In genomic region chr11:67647745-67648144, GRCm38 (mm10) we compare ENCODE assay signal across 10 mouse cellular contexts. TPM values are rescaled to one million over a fixed set of nuclear protein-coding genes. Genes with fewer than 3 reads are reported as not detected.
A peak's percentile ranks its signal among the peaks of the same experiment; 100 is the strongest.
DNase-seq lines count a peak whose midpoint lies in the region; ATAC-seq and TF ChIP-seq lines count a peak whose summit lies in the region.
"Had no signal": no experiment of that assay in that cellular context is flagged by ENCODE, and none has a peak within 500 bp of the region (broad histone marks: within the 10 kb centered on the region; RNA-seq: fewer than 3 reads in every experiment).

No protein-coding gene starts in this region.

- no peaks in the 10 kb centered on the region for H3K27me3 ChIP-seq in heart, adult 2 months (ENCODE audit: control insufficient read depth, insufficient read depth, low read length)
- peaks cover 4% of the 10 kb centered on the region; the same call in 1 of the 2 replicates for H3K27me3 ChIP-seq in heart, embryonic 10.5 days (ENCODE audit: insufficient read depth, poor library complexity, severe bottlenecking)
- no peaks in the 10 kb centered on the region for H3K27me3 ChIP-seq in forebrain, embryonic 14.5 days (replicated peaks; ENCODE audit: control insufficient read depth, insufficient read depth, low read length)
- H3K27me3 ChIP-seq in intestine, postnatal 0 days (replicated peaks; ENCODE audit: control insufficient read depth, insufficient read depth, low read length), result no peaks in the 10 kb centered on the region
- no peaks in the 10 kb centered on the region for H3K27me3 ChIP-seq in limb, embryonic 10.5 days (ENCODE audit: low read depth, poor library complexity, severe bottlenecking)
- H3K27me3 ChIP-seq in neural tube, embryonic 13.5 days, result no peaks in the 10 kb centered on the region
- H3K27me3 ChIP-seq: lung, embryonic 15.5 days had no signal

- no peak for TF ChIP-seq POLR2A in heart, adult 2 months (IDR thresholded peaks at IDR 0.05; ENCODE audit: insufficient read depth, low read depth, low read length)

- no peak overlapping the region for H3K4me3 ChIP-seq in heart, adult 2 months
- no peak overlapping the region for H3K4me3 ChIP-seq in heart, embryonic 10.5 days
- H3K4me3 ChIP-seq in forebrain, embryonic 14.5 days (ENCODE audit: low read depth, low read length), result no peak overlapping the region
- no peak overlapping the region for H3K4me3 ChIP-seq in intestine, postnatal 0 days (ENCODE audit: low read depth, low read length)
- H3K4me3 ChIP-seq in limb, embryonic 10.5 days, result no peak overlapping the region
- no peak overlapping the region for H3K4me3 ChIP-seq in neural tube, embryonic 13.5 days
- H3K4me3 ChIP-seq: lung, embryonic 15.5 days had no signal

- TF ChIP-seq EP300 in heart, adult 2 months (IDR thresholded peaks at IDR 0.05; ENCODE audit: insufficient read depth, low read depth, low read length), result 0 out of 2 replicates have a peak, but pooled peaks have one; percentile 57

- peak; percentile 97 for TF ChIP-seq CTCF in heart, adult 2 months (IDR thresholded peaks at IDR 0.05)
- TF ChIP-seq CTCF in intestine, postnatal 0 days (IDR thresholded peaks at IDR 0.05; ENCODE audit: low read depth), result peak; percentile 98

- 24% methylated on average over 5 of the region's 5 CpGs for WGBS in heart, adult 2 months
- WGBS in heart, embryonic 10.5 days, result 23% methylated on average over 5 of the region's 5 CpGs
- WGBS in forebrain, embryonic 14.5 days, result 28% methylated on average over 5 of the region's 5 CpGs
- 27% methylated on average over 5 of the region's 5 CpGs for WGBS in intestine, postnatal 0 days
- 32% methylated on average over 5 of the region's 5 CpGs for WGBS in limb, embryonic 10.5 days
- 29% methylated on average over 5 of the region's 5 CpGs for WGBS in neural tube, embryonic 13.5 days

- H3K27ac ChIP-seq in heart, adult 2 months, result no peak overlapping the region
- no peak overlapping the region for H3K27ac ChIP-seq in heart, embryonic 10.5 days
- no peak overlapping the region for H3K27ac ChIP-seq in forebrain, embryonic 14.5 days (ENCODE audit: low read depth, low read length)
- no peak overlapping the region for H3K27ac ChIP-seq in intestine, postnatal 0 days (ENCODE audit: low read depth, low read length)
- no peak overlapping the region for H3K27ac ChIP-seq in limb, embryonic 10.5 days
- H3K27ac ChIP-seq in neural tube, embryonic 13.5 days (replicated peaks), result no peak overlapping the region
- H3K27ac ChIP-seq: lung, embryonic 15.5 days had no signal

- no peak overlapping the region for H3K4me2 ChIP-seq in forebrain, embryonic 14.5 days (ENCODE audit: low read length)
- no peak overlapping the region for H3K4me2 ChIP-seq in intestine, postnatal 0 days (replicated peaks; ENCODE audit: low read depth)
- H3K4me2 ChIP-seq in neural tube, embryonic 13.5 days, result no peak overlapping the region
- H3K4me2 ChIP-seq: lung, embryonic 15.5 days had no signal

- no peaks in the 10 kb centered on the region for H3K4me1 ChIP-seq in heart, adult 2 months (ENCODE audit: control insufficient read depth, insufficient read depth, low read length)
- peaks cover 11% of the 10 kb centered on the region for H3K4me1 ChIP-seq in heart, embryonic 10.5 days
- peaks cover 4% of the 10 kb centered on the region; the same call in 1 of the 2 replicates for H3K4me1 ChIP-seq in forebrain, embryonic 14.5 days (ENCODE audit: control insufficient read depth, insufficient read depth, low read length)
- H3K4me1 ChIP-seq in intestine, postnatal 0 days (replicated peaks; ENCODE audit: control insufficient read depth, insufficient read depth, low read length), result no peaks in the 10 kb centered on the region
- peaks cover 7% of the 10 kb centered on the region for H3K4me1 ChIP-seq in limb, embryonic 10.5 days
- H3K4me1 ChIP-seq in neural tube, embryonic 13.5 days (replicated peaks), result peaks cover 11% of the 10 kb centered on the region

- peak; percentile 43; the same call in 1 of the 2 replicates for ATAC-seq in forebrain, embryonic 14.5 days
- peak; percentile 66; the same call in 1 of the 2 replicates for ATAC-seq in intestine, postnatal 0 days
- ATAC-seq in neural tube, embryonic 13.5 days (ENCODE audit: low read depth), result peak; percentile 40; the same call in 1 of the 2 replicates

- H3K36me3 ChIP-seq in heart, adult 2 months (ENCODE audit: control insufficient read depth, insufficient read depth, low read length), result no peaks in the 10 kb centered on the region
- H3K36me3 ChIP-seq in heart, embryonic 10.5 days, result no peaks in the 10 kb centered on the region
- no peaks in the 10 kb centered on the region for H3K36me3 ChIP-seq in forebrain, embryonic 14.5 days (ENCODE audit: control insufficient read depth, insufficient read depth, low read length)
- H3K36me3 ChIP-seq in intestine, postnatal 0 days (ENCODE audit: control insufficient read depth, insufficient read depth), result no peaks in the 10 kb centered on the region
- H3K36me3 ChIP-seq in limb, embryonic 10.5 days, result no peaks in the 10 kb centered on the region
- no peaks in the 10 kb centered on the region for H3K36me3 ChIP-seq in neural tube, embryonic 13.5 days
- H3K36me3 ChIP-seq: G1E; lung, embryonic 15.5 days had no signal

- H3K9me3 ChIP-seq in heart, embryonic 10.5 days, result no peaks in the 10 kb centered on the region
- no peaks in the 10 kb centered on the region for H3K9me3 ChIP-seq in forebrain, embryonic 14.5 days (replicated peaks; ENCODE audit: control insufficient read depth, low read length)
- no peaks in the 10 kb centered on the region for H3K9me3 ChIP-seq in intestine, postnatal 0 days (ENCODE audit: control insufficient read depth)
- no peaks in the 10 kb centered on the region for H3K9me3 ChIP-seq in limb, embryonic 10.5 days (replicated peaks)
- no peaks in the 10 kb centered on the region for H3K9me3 ChIP-seq in neural tube, embryonic 13.5 days
- H3K9me3 ChIP-seq: lung, embryonic 15.5 days had no signal

- intact Hi-C loops in heart, adult 2 months (cut with DNase I), result loop anchor here (2.0 to 5.0 kb wide), 4 partner anchors 130 to 537 kb away; no protein-coding TSS in a partner anchor

- peak; percentile 70 to 83 for DNase-seq in heart, adult 2 months
- no peak for DNase-seq in heart, embryonic 10.5 days (ENCODE audit: low spot score)
- peak; percentile 42 for DNase-seq in c-Kit-positive CD71-negative TER-119-negative erythroid progenitor cells, embryonic 14.5 days (ENCODE audit: low read depth)
- peak; percentile 71 for DNase-seq in forebrain, embryonic 14.5 days (ENCODE audit: low spot score)
- peak; percentile 82 for DNase-seq in limb, embryonic 10.5 days (ENCODE audit: low spot score)
- peak; percentile 91 for DNase-seq in testis, postnatal 10 days (ENCODE audit: low spot score)

- no peaks in the 10 kb centered on the region for H3K79me2 ChIP-seq in heart, adult 2 months (replicated peaks; ENCODE audit: control insufficient read depth, insufficient read depth, low read length)

- H3K9ac ChIP-seq in heart, adult 2 months (ENCODE audit: low read depth, low read length), result no peak overlapping the region
- no peak overlapping the region for H3K9ac ChIP-seq in forebrain, embryonic 14.5 days (ENCODE audit: low read length)
- H3K9ac ChIP-seq in intestine, postnatal 0 days (ENCODE audit: low read depth, low read length), result no peak overlapping the region
- no peak overlapping the region for H3K9ac ChIP-seq in neural tube, embryonic 13.5 days
- H3K9ac ChIP-seq: lung, embryonic 15.5 days had no signal

RNA-seq across cellular contexts. Expression of gene Rcvrn, which starts 47.4 kb away (rescaled TPM):
- total RNA-seq in heart, adult 2 months (2021), result not detected
- polyA plus RNA-seq in heart, adult 2 months (2012; rRNA removed), result not detected in 2 replicates
- polyA plus RNA-seq in heart, embryonic 10.5 days (2016; fragmentation: Nextera tagmentation; extraction: Ambion mirVana), result not detected in 2 replicates
- polyA plus RNA-seq in forebrain, embryonic 14.5 days (2014; fragmentation: Nextera tagmentation; extraction: Ambion mirVana), result not detected in 2 replicates
- polyA plus RNA-seq in intestine, postnatal 0 days (2015; fragmentation: Nextera tagmentation; extraction: Ambion mirVana), result not detected in 2 replicates
- polyA plus RNA-seq in limb, embryonic 10.5 days (2016; fragmentation: Nextera tagmentation; extraction: Ambion mirVana), result not detected in 2 replicates
- polyA plus RNA-seq in neural tube, embryonic 13.5 days (2015; fragmentation: Nextera tagmentation; extraction: Ambion mirVana), result not detected in 2 replicates
- total RNA-seq: G1E had no signal
- polyA plus RNA-seq: G1E; lung, embryonic 15.5 days had no signal
